Mouse (Mus musculus) CH12.LX (cell line): ENCODE measurements around the gene Ptges3l. TPM values are rescaled to one million over a fixed set of nuclear protein-coding genes. Genes with fewer than 3 reads are reported as not detected.
"Not testable (repeated sequence)": the region's sequence is repeated elsewhere in the genome, so short reads cannot be mapped to it uniquely, and the experiment has no call there.

Experiments
- DNase-seq: peaks from one replicate; pipeline ENCODE4 v3.0.0-alpha.2; 2013; ENCODE audit errors: extremely low read depth
- H3K27ac ChIP-seq: 2 replicates; pipeline ENCODE4 v1.5.1; 2012; ENCODE audit warnings: low read depth, mild to moderate bottlenecking, control low read depth, moderate library complexity; ENCODE audit not compliant: insufficient read depth
- H3K27me3 ChIP-seq: replicated peaks from 2 replicates; pipeline ENCODE3; 2012; ENCODE audit warnings: inconsistent platforms
- H3K36me3 ChIP-seq, 2 experiments: replicated peaks in 1 of 2; 2 replicates each; pipeline versions ENCODE3 to v1.6.1; 2012; ENCODE audit warnings: inconsistent platforms in 1 of 2, low read length in 1 of 2, mild to moderate bottlenecking in 1 of 2, mixed read lengths in 1 of 2, moderate library complexity in 1 of 2; ENCODE audit not compliant: control insufficient read depth in 1 of 2, insufficient read depth in 1 of 2
- H3K4me1 ChIP-seq, 2 experiments: 2 replicates each; pipeline ENCODE4 v1.6.1; 2012; ENCODE audit warnings: inconsistent platforms in 1 of 2, moderate library complexity in 1 of 2; ENCODE audit not compliant: insufficient read depth in 2 of 2, control insufficient read depth in 1 of 2
- H3K4me2 ChIP-seq: 2 replicates; pipeline ENCODE4 v1.6.1; 2012; ENCODE audit warnings: low read depth, mild to moderate bottlenecking, control low read depth; ENCODE audit not compliant: poor library complexity, insufficient read depth, severe bottlenecking
- H3K4me3 ChIP-seq, 3 experiments: fragments of 150-350 bp in 1 of 3; sonication (generic) in 1 of 3; replicated peaks in 1 of 3; 2 replicates each; pipeline versions ENCODE3 to v1.5.1; 2011 to 2012; ENCODE audit warnings: low read depth in 2 of 3, low read length in 2 of 3, mild to moderate bottlenecking in 2 of 3, moderate library complexity in 2 of 3, control low read depth in 1 of 3, improper control_type of control experiment in 1 of 3, inconsistent platforms in 1 of 3, mixed read lengths in 1 of 3; ENCODE audit not compliant: poor library complexity in 1 of 3
- H3K79me2 ChIP-seq: replicated peaks from 2 replicates; pipeline ENCODE4 v1.6.1; 2012; ENCODE audit warnings: mild to moderate bottlenecking, moderate library complexity; ENCODE audit not compliant: control insufficient read depth, poor library complexity, insufficient read depth, severe bottlenecking; ENCODE audit errors: extremely low read depth
- H3K9ac ChIP-seq: 2 replicates; pipeline ENCODE4 v1.6.1; 2012; ENCODE audit warnings: low read depth, mild to moderate bottlenecking, control low read depth, moderate library complexity; ENCODE audit not compliant: insufficient read depth
- H3K9me3 ChIP-seq: replicated peaks from 2 replicates; pipeline ENCODE3; 2012; ENCODE audit warnings: low read length, inconsistent platforms, mixed read lengths
- BHLHE40 ChIP-seq: IDR thresholded peaks from 2 replicates; pipeline ENCODE4 v1.6.1; 2011; ENCODE audit warnings: mild to moderate bottlenecking, low read depth, low read length, improper control_type of control experiment
- CHD2 ChIP-seq: IDR thresholded peaks from 2 replicates; pipeline ENCODE4 v1.6.1; 2011; ENCODE audit warnings: low read length, improper control_type of control experiment
- EP300 ChIP-seq: IDR thresholded peaks from 2 replicates; pipeline ENCODE4 v1.6.1; 2011; ENCODE audit warnings: low read length, improper control_type of control experiment
- ETS1 ChIP-seq: conservative IDR thresholded peaks from 2 replicates; pipeline ENCODE4 v1.6.1; 2012; ENCODE audit warnings: low read depth, mild to moderate bottlenecking, inconsistent platforms, low read length, improper control_type of control experiment, moderate library complexity
- HCFC1 ChIP-seq: IDR thresholded peaks from 2 replicates; pipeline ENCODE4 v1.6.1; 2012; ENCODE audit warnings: low read depth, mild to moderate bottlenecking, inconsistent platforms, low read length, improper control_type of control experiment
- IRF4 ChIP-seq: IDR thresholded peaks from 2 replicates; pipeline ENCODE4 v1.6.1; 2014; ENCODE audit warnings: low read depth, mild to moderate bottlenecking, inconsistent platforms, low read length, improper control_type of control experiment
- KAT2A ChIP-seq: IDR thresholded peaks from 2 replicates; pipeline ENCODE4 v1.6.1; 2012; ENCODE audit warnings: low read length, improper control_type of control experiment, inconsistent platforms; ENCODE audit not compliant: insufficient replicate concordance
- MAFK ChIP-seq: IDR thresholded peaks from 2 replicates; pipeline ENCODE4 v1.6.1; 2011; ENCODE audit warnings: low read length, improper control_type of control experiment; ENCODE audit not compliant: insufficient replicate concordance
- MXI1 ChIP-seq: IDR thresholded peaks from 2 replicates; pipeline ENCODE4 v1.6.1; 2011; ENCODE audit warnings: mild to moderate bottlenecking, low read depth, low read length, improper control_type of control experiment
- NELFE ChIP-seq: IDR thresholded peaks from 2 replicates; pipeline ENCODE4 v1.6.1; 2011; ENCODE audit warnings: low read depth, low read length, improper control_type of control experiment
- POLR2A ChIP-seq: IDR thresholded peaks from 2 replicates; pipeline ENCODE4 v1.6.1; 2011; ENCODE audit warnings: low read depth, mild to moderate bottlenecking, improper control_type of control experiment, low read length
- RAD21 ChIP-seq: IDR thresholded peaks from 2 replicates; pipeline ENCODE4 v1.6.1; 2011; ENCODE audit warnings: low read depth, mild to moderate bottlenecking, low read length, improper control_type of control experiment, moderate library complexity
- SIN3A ChIP-seq: IDR thresholded peaks from 2 replicates; pipeline ENCODE4 v1.6.1; 2012; ENCODE audit warnings: low read length, improper control_type of control experiment, inconsistent platforms
- TBP ChIP-seq: conservative IDR thresholded peaks from 2 replicates; pipeline ENCODE4 v1.6.1; 2011; ENCODE audit warnings: low read depth, low read length, improper control_type of control experiment
- TCF12 ChIP-seq: IDR thresholded peaks from 2 replicates; pipeline ENCODE4 v1.6.1; 2014; ENCODE audit warnings: low read depth, mild to moderate bottlenecking, inconsistent platforms, low read length, improper control_type of control experiment
- ZNF384 ChIP-seq: IDR thresholded peaks from 2 replicates; pipeline ENCODE4 v1.6.1; 2012; ENCODE audit warnings: low read depth, low read length, improper control_type of control experiment, inconsistent platforms
- dilution Hi-C: fragments of 300-500 bp; cut with MboI; formaldehyde crosslinking; loops from 2 replicates; pipeline ENCODE4 v1.14.3; 2020; ENCODE audit warnings: low sequenced_read_pairs; ENCODE audit not compliant: extremely low pct_unique_long_range_greater_than_20kb, extremely low pct_ligation_motif_present
- in situ Hi-C: fragments of 300-500 bp; cut with MboI; formaldehyde crosslinking; loops from 3 replicates; pipeline ENCODE4 v1.14.3; 2019; ENCODE audit warnings: low sequenced_read_pairs, low pct_ligation_motif_present, low pct_unique_long_range_greater_than_20kb, mixed read lengths
- polyA plus RNA-seq: library from polyadenylated mRNA; unstranded; fragments of >175 nt; gene quantifications from 2 replicates; pipeline ENCODE4 v1.2.1, GENCODE M21; 2012; ENCODE audit warnings: low read depth; ENCODE audit not compliant: insufficient read length
- total RNA-seq, 2 experiments: library from RNA; depleted of rRNA; stranded (reverse); fragments of 300-350 nt in 1 of 2; fragments of >200 nt in 1 of 2; gene quantifications; 2 replicates each; pipeline ENCODE4 v1.2.3; 2012 to 2014

Ptges3l gene
- total and polyA plus RNA-seq, 3 experiments = 1.9 to 3.0 (median 2.4) TPM

- peaks cover 14% of the 10 kb centered on the region for H3K27me3 ChIP-seq
- dilution Hi-C loops, in situ Hi-C loops: not testable (repeated sequence)
- H3K4me1 ChIP-seq = peaks cover 6 to 25% of the 10 kb centered on the region in 2 experiments
- TF ChIP-seq ZNF384 = peak; percentile 88
- TF ChIP-seq EP300 = peak; percentile 47; the same call in 1 of the 2 replicates
- TF ChIP-seq IRF4 = 0 out of 2 replicates have a peak, but pooled peaks have one; percentile 46
- TF ChIP-seq, all 38 proteins: peak for 3; not testable (repeated sequence) for 35
- DNase-seq, H3K4me3 ChIP-seq, H3K4me2 ChIP-seq, H3K9me3 ChIP-seq, H3K36me3 ChIP-seq, H3K27ac ChIP-seq, H3K9ac ChIP-seq, H3K79me2 ChIP-seq: not testable (repeated sequence)
Observed at GRCm38 (mm10) chr11:101473686-101474085, 48.6 kb upstream of the Ptges3l start.

GRCm38 (mm10) chr11:101472336-101472735 is 47.2 kb upstream of the Ptges3l start:
- Histone ChIP-seq H3K4me1 (peaks cover 6 to 35% of the 10 kb centered on the region in 2 experiments), H3K27ac (no peak overlapping the region), H3K4me3 (no peak overlapping the region), H3K4me2 (no peak overlapping the region), H3K27me3 (peaks cover 23% of the 10 kb centered on the region), H3K79me2 (no peaks in the 10 kb centered on the region), H3K9ac (no peak overlapping the region), H3K9me3 (no peaks in the 10 kb centered on the region), H3K36me3 (no peaks in the 10 kb centered on the region)
- dilution Hi-C loops (no loop called here), in situ Hi-C loops (no loop called here)
- TF ChIP-seq POLR2A = no peak
- TF ChIP-seq MXI1 = no peak
- no peak for DNase-seq

GRCm38 (mm10) chr11:101471926-101472325 is 46.8 kb upstream of the Ptges3l start:
- no peak for TF ChIP-seq KAT2A
- TF ChIP-seq BHLHE40 = no peak
- H3K4me3 ChIP-seq = no peak overlapping the region
- peaks cover 27% of the 10 kb centered on the region for H3K27me3 ChIP-seq
- H3K79me2 ChIP-seq = no peaks in the 10 kb centered on the region
- H3K4me1 ChIP-seq = peaks cover 6 to 39% of the 10 kb centered on the region in 2 experiments
- DNase-seq = no peak
- H3K9me3 ChIP-seq = no peaks in the 10 kb centered on the region
- H3K4me2 ChIP-seq = no peak overlapping the region
- no peak overlapping the region for H3K9ac ChIP-seq
- H3K27ac ChIP-seq = no peak overlapping the region
- dilution Hi-C loops (no loop called here), in situ Hi-C loops (no loop called here)
- no peaks in the 10 kb centered on the region for H3K36me3 ChIP-seq

GRCm38 (mm10) chr11:101470206-101470605 is 45.1 kb upstream of the Ptges3l start:
- H3K27me3 ChIP-seq = peaks cover 31% of the 10 kb centered on the region
- DNase-seq = no peak
- H3K4me1 ChIP-seq = peaks cover 8 to 44% of the 10 kb centered on the region in 2 experiments
- H3K79me2 ChIP-seq = no peaks in the 10 kb centered on the region
- H3K9ac ChIP-seq = no peak overlapping the region
- TF ChIP-seq NELFE = no peak
- TF ChIP-seq HCFC1 = no peak
- TF ChIP-seq CHD2 = no peak
- TF ChIP-seq KAT2A = no peak
- TF ChIP-seq BHLHE40 = no peak
- no peak for TF ChIP-seq TBP
- no peak for TF ChIP-seq SIN3A
- TF ChIP-seq POLR2A = no peak
- no peak for TF ChIP-seq MAFK
- no peak for TF ChIP-seq TCF12
- no peak for TF ChIP-seq RAD21
- no peak for TF ChIP-seq ETS1
- H3K9me3 ChIP-seq = no peaks in the 10 kb centered on the region
- no peaks in the 10 kb centered on the region for H3K36me3 ChIP-seq
- no peak overlapping the region for H3K4me3 ChIP-seq
- dilution Hi-C loops = no loop called here
- in situ Hi-C loops = no loop called here
- no peak overlapping the region for H3K4me2 ChIP-seq
- no peak overlapping the region for H3K27ac ChIP-seq
